Mouse (Mus musculus) adrenal gland, adult 18-20 months (tissue): ENCODE results near the gene Cd247. TPM values are rescaled to one million over a fixed set of nuclear protein-coding genes. Genes with fewer than 3 reads are reported as not detected.
A peak's percentile ranks its signal among the peaks of the same experiment; 100 is the strongest.

ENCODE experiments used
- DNase-seq, 2 experiments: peaks; one replicate each; pipeline ENCODE4 v3.0.0; 2021 to 2022; ENCODE audit warnings: low spot score in 2 of 2
- total RNA-seq, 2 experiments: library from RNA; stranded (reverse); gene quantifications; 1 replicate in 1 of 2; 2 replicates in 1 of 2; pipeline ENCODE4 v1.2.3; 2021

The Cd247 gene
- total RNA-seq, 2 experiments from 2014 or later: 0.20 to 0.74 TPM

GRCm38 (mm10) chr1:165818145-165818860 lies 29.8 kb downstream of the Cd247 start:
- DNase-seq: no peak

GRCm38 (mm10) chr1:165819147-165819546 lies 30.7 kb downstream of the Cd247 start:
- DNase-seq: no peak

GRCm38 (mm10) chr1:165822031-165822430 lies 33.5 kb downstream of the Cd247 start:
- DNase-seq: no peak

GRCm38 (mm10) chr1:165828173-165828572 lies 39.7 kb downstream of the Cd247 start:
- DNase-seq: no peak

- DNase-seq: no peak
Measured at GRCm38 (mm10) chr1:165828615-165829014, 40.1 kb downstream of the Cd247 start.

GRCm38 (mm10) chr1:165829890-165830289 lies 41.4 kb downstream of the Cd247 start:
- DNase-seq: no peak

- DNase-seq: no peak
Measured at GRCm38 (mm10) chr1:165833244-165833643, 44.8 kb downstream of the Cd247 start.

GRCm38 (mm10) chr1:165833910-165834632 lies 45.6 kb downstream of the Cd247 start:
- DNase-seq: no peak

- no peak for DNase-seq
Measured at GRCm38 (mm10) chr1:165834633-165834975, 46.1 kb downstream of the Cd247 start.

GRCm38 (mm10) chr1:165836461-165836860 lies 48.0 kb downstream of the Cd247 start:
- no peak for DNase-seq

- no peak for DNase-seq
Measured at GRCm38 (mm10) chr1:165837546-165837945, 49.1 kb downstream of the Cd247 start.

GRCm38 (mm10) chr1:165839201-165839600 lies 50.7 kb downstream of the Cd247 start:
- no peak for DNase-seq

GRCm38 (mm10) chr1:165840548-165841230 lies 52.2 kb downstream of the Cd247 start:
- peak; percentile 12 to 26 for DNase-seq

GRCm38 (mm10) chr1:165842170-165842569 lies 53.7 kb downstream of the Cd247 start:
- no peak for DNase-seq

GRCm38 (mm10) chr1:165843586-165843985 lies 55.1 kb downstream of the Cd247 start:
- no peak for DNase-seq

- peak in 1 of 2 experiments; percentile 16 for DNase-seq
Measured at GRCm38 (mm10) chr1:165844466-165844951, 56.0 kb downstream of the Cd247 start.

GRCm38 (mm10) chr1:165844956-165845355 lies 56.5 kb downstream of the Cd247 start:
- DNase-seq: peak in 1 of 2 experiments; percentile 35

- DNase-seq: peak; percentile 25 to 29
Measured at GRCm38 (mm10) chr1:165845366-165845765, 56.9 kb downstream of the Cd247 start.

GRCm38 (mm10) chr1:165848417-165848816 lies 59.9 kb downstream of the Cd247 start:
- no peak for DNase-seq

GRCm38 (mm10) chr1:165848881-165849280 lies 60.4 kb downstream of the Cd247 start:
- DNase-seq: no peak
